Mouse (Mus musculus): Measurements from ENCODE around the gene Tceal6. TPM values are rescaled to one million over a fixed set of nuclear protein-coding genes. Genes with fewer than 3 reads are reported as not detected.
A peak's percentile ranks its signal among the peaks of the same experiment; 100 is the strongest.
"Not testable (repeated sequence)": the region's sequence is repeated elsewhere in the genome, so short reads cannot be mapped to it uniquely, and the experiment has no call there.

The Tceal6 gene
- polyA plus RNA-seq (2016; fragmentation: Nextera tagmentation; extraction: Ambion mirVana): 9.4 TPM in 2 replicates

- Histone ChIP-seq H3K27me3 (peaks cover 16% of the 10 kb centered on the region; the same call in 1 of the 2 replicates), H3K4me2 (replicated peaks) (peak within 1 kb of the TSS; percentile 59), H3K9ac (no peak within 1 kb of the TSS), H3K27ac (no peak within 1 kb of the TSS), H3K9me3 (no peaks in the 10 kb centered on the region), H3K36me3 (no peaks in the 10 kb centered on the region), H3K4me1 (no peaks in the 10 kb centered on the region), H3K4me3 (peak within 1 kb of the TSS; percentile 39)
- WGBS: 41% methylated on average over 12 of the region's 13 CpGs
- ATAC-seq (ENCODE audit: insufficient number of reproducible peaks, insufficient read depth, low FRiP score, low TSS enrichment): no peak
Observed at GRCm38 (mm10) chrX:135210436-135211221, at the start of gene Tceal6. Gene Tceal6 (minus strand): TSS chrX:135210687.

GRCm38 (mm10) chrX:135209773-135210435 lies 583 bp downstream of the Tceal6 start:
- not testable (repeated sequence) for H3K9ac ChIP-seq

GRCm38 (mm10) chrX:135189924-135190323 lies 20.6 kb downstream of the Tceal6 start:
- H3K4me2 ChIP-seq (replicated peaks); H3K4me3 ChIP-seq; ATAC-seq (ENCODE audit: insufficient number of reproducible peaks, insufficient read depth, low FRiP score, low TSS enrichment); H3K9ac ChIP-seq; H3K4me1 ChIP-seq; H3K9me3 ChIP-seq; H3K36me3 ChIP-seq; H3K27me3 ChIP-seq; H3K27ac ChIP-seq: not testable (repeated sequence)
- WGBS: no CpG with 5 or more reads among the region's 6 CpGs

More at GRCm38 (mm10) chrX:135209773-135210435, 583 bp downstream of the Tceal6 start:
- peak overlapping the region; percentile 39 for H3K4me3 ChIP-seq
- H3K9me3 ChIP-seq; H3K36me3 ChIP-seq; ATAC-seq (ENCODE audit: insufficient number of reproducible peaks, insufficient read depth, low FRiP score, low TSS enrichment); H3K4me1 ChIP-seq; H3K27ac ChIP-seq: not testable (repeated sequence)
- H3K4me2 ChIP-seq (replicated peaks): peak overlapping the region; percentile 59
- H3K27me3 ChIP-seq: peaks cover 16% of the 10 kb centered on the region; the same call in 1 of the 2 replicates
- WGBS: 28% methylated on average over 20 of the region's 21 CpGs

- H3K4me1 ChIP-seq; H3K9me3 ChIP-seq; H3K9ac ChIP-seq; H3K27ac ChIP-seq; H3K4me2 ChIP-seq (replicated peaks); H3K27me3 ChIP-seq; H3K36me3 ChIP-seq; ATAC-seq (ENCODE audit: insufficient number of reproducible peaks, insufficient read depth, low FRiP score, low TSS enrichment); H3K4me3 ChIP-seq: not testable (repeated sequence)
- no CpG with 5 or more reads among the region's 3 CpGs for WGBS
Observed at GRCm38 (mm10) chrX:135188661-135189060, 21.8 kb downstream of the Tceal6 start.

GRCm38 (mm10) chrX:135177532-135177931 lies 33.0 kb downstream of the Tceal6 start, which contains the start of gene Gm15023:
Gene Gm15023 (minus strand): TSS chrX:135177632.
- ATAC-seq (ENCODE audit: insufficient number of reproducible peaks, insufficient read depth, low FRiP score, low TSS enrichment); H3K4me1 ChIP-seq; H3K9ac ChIP-seq; H3K4me2 ChIP-seq (replicated peaks); H3K27ac ChIP-seq; H3K4me3 ChIP-seq; H3K9me3 ChIP-seq; H3K36me3 ChIP-seq; H3K27me3 ChIP-seq: not testable (repeated sequence)
- 100% methylated on average over 1 of the region's 14 CpGs for WGBS

Other genes starting within 250 kb of the Tceal6 start
- gene Nxf2, start 245.9 kb downstream of the Tceal6 start, polyA plus RNA-seq (2016; fragmentation: Nextera tagmentation; extraction: Ambion mirVana): 1.7 TPM in 2 replicates
- 7.3 and 7.4 TPM in 2 replicates for gene Zmat1, start 201.5 kb downstream of the Tceal6 start, polyA plus RNA-seq (2016; fragmentation: Nextera tagmentation; extraction: Ambion mirVana)
- gene Gm15023, start 33.1 kb downstream of the Tceal6 start, polyA plus RNA-seq (2016; fragmentation: Nextera tagmentation; extraction: Ambion mirVana): not detected in 2 replicates
- not detected in 2 replicates for gene Pramel3, start 91.6 kb upstream of the Tceal6 start, polyA plus RNA-seq (2016; fragmentation: Nextera tagmentation; extraction: Ambion mirVana)
- not detected in 2 replicates for gene Gm5128, start 162.6 kb upstream of the Tceal6 start, polyA plus RNA-seq (2016; fragmentation: Nextera tagmentation; extraction: Ambion mirVana)
- gene Gm7903, start 223.1 kb upstream of the Tceal6 start, polyA plus RNA-seq (2016; fragmentation: Nextera tagmentation; extraction: Ambion mirVana): not detected in 2 replicates